In genomic region chr4:45498345-45498744, GRCm38 (mm10) we compare ENCODE assay signal across 21 mouse cellular contexts. TPM values are rescaled to one million over a fixed set of nuclear protein-coding genes. Genes with fewer than 3 reads are reported as not detected.
A peak's percentile ranks its signal among the peaks of the same experiment; 100 is the strongest.
DNase-seq lines count a peak whose midpoint lies in the region; ATAC-seq and TF ChIP-seq lines count a peak whose summit lies in the region.
"Had no signal": no experiment of that assay in that cellular context is flagged by ENCODE, and none has a peak within 500 bp of the region (broad histone marks: within the 10 kb centered on the region; RNA-seq: fewer than 3 reads in every experiment).

No protein-coding gene starts in this region.

- no peak for TF ChIP-seq POLR2A in olfactory bulb, adult 2 months (IDR thresholded peaks at IDR 0.05; ENCODE audit: insufficient read depth, low read depth, low read length)

- H3K4me2 ChIP-seq in forebrain, embryonic 12.5 days: no peak overlapping the region
- no peak overlapping the region for H3K4me2 ChIP-seq in forebrain, embryonic 14.5 days (ENCODE audit: low read length)
- H3K4me2 ChIP-seq in hindbrain, embryonic 12.5 days (replicated peaks): no peak overlapping the region
- H3K4me2 ChIP-seq in hindbrain, embryonic 13.5 days: no peak overlapping the region
- H3K4me2 ChIP-seq in neural tube, embryonic 12.5 days (replicated peaks): 0 out of 2 replicates have a peak overlapping the region, but pooled peaks have one; percentile 28
- no peak overlapping the region for H3K4me2 ChIP-seq in neural tube, embryonic 15.5 days
- H3K4me2 ChIP-seq: liver, embryonic 15.5 days had no signal

- H3K4me1 ChIP-seq in forebrain, embryonic 12.5 days: peaks cover 62% of the 10 kb centered on the region
- H3K4me1 ChIP-seq in forebrain, embryonic 14.5 days (ENCODE audit: control insufficient read depth, insufficient read depth, low read length): peaks cover 59% of the 10 kb centered on the region
- peaks cover 68% of the 10 kb centered on the region for H3K4me1 ChIP-seq in hindbrain, embryonic 12.5 days
- H3K4me1 ChIP-seq in hindbrain, embryonic 13.5 days (replicated peaks): peaks cover 69% of the 10 kb centered on the region
- peaks cover 60% of the 10 kb centered on the region for H3K4me1 ChIP-seq in neural tube, embryonic 12.5 days
- H3K4me1 ChIP-seq in neural tube, embryonic 15.5 days: peaks cover 61% of the 10 kb centered on the region
- peaks cover 78% of the 10 kb centered on the region for H3K4me1 ChIP-seq in olfactory bulb, adult 2 months (ENCODE audit: control insufficient read depth, insufficient read depth, low read length)

- no peak overlapping the region for H3K4me3 ChIP-seq in forebrain, embryonic 12.5 days (replicated peaks)
- H3K4me3 ChIP-seq in forebrain, embryonic 14.5 days (ENCODE audit: low read depth, low read length): no peak overlapping the region
- no peak overlapping the region for H3K4me3 ChIP-seq in hindbrain, embryonic 12.5 days
- no peak overlapping the region for H3K4me3 ChIP-seq in hindbrain, embryonic 13.5 days
- no peak overlapping the region for H3K4me3 ChIP-seq in neural tube, embryonic 12.5 days
- H3K4me3 ChIP-seq in neural tube, embryonic 15.5 days (replicated peaks): no peak overlapping the region
- H3K4me3 ChIP-seq in olfactory bulb, adult 2 months (ENCODE audit: insufficient read depth, low read depth, low read length): no peak overlapping the region
- H3K4me3 ChIP-seq: embryonic facial prominence, embryonic 10.5 days; heart, adult 2 months; liver, embryonic 15.5 days; megakaryocyte, embryonic 14.5 days had no signal

- H3K27me3 ChIP-seq in forebrain, embryonic 12.5 days: 0 out of 2 replicates have a peak, but pooled peaks cover 4% of the 10 kb centered on the region
- no peaks in the 10 kb centered on the region for H3K27me3 ChIP-seq in forebrain, embryonic 14.5 days (replicated peaks; ENCODE audit: control insufficient read depth, insufficient read depth, low read length)
- H3K27me3 ChIP-seq in hindbrain, embryonic 12.5 days: peaks cover 12% of the 10 kb centered on the region
- H3K27me3 ChIP-seq in hindbrain, embryonic 13.5 days: no peaks in the 10 kb centered on the region
- H3K27me3 ChIP-seq in neural tube, embryonic 12.5 days (replicated peaks): no peaks in the 10 kb centered on the region
- no peaks in the 10 kb centered on the region; the same call in 1 of the 2 replicates for H3K27me3 ChIP-seq in neural tube, embryonic 15.5 days (replicated peaks)
- H3K27me3 ChIP-seq: liver, embryonic 15.5 days; megakaryocyte, embryonic 14.5 days had no signal

- no peaks in the 10 kb centered on the region for H3K36me3 ChIP-seq in forebrain, embryonic 12.5 days (replicated peaks)
- H3K36me3 ChIP-seq in forebrain, embryonic 14.5 days (ENCODE audit: control insufficient read depth, insufficient read depth, low read length): no peaks in the 10 kb centered on the region
- H3K36me3 ChIP-seq in hindbrain, embryonic 12.5 days: no peaks in the 10 kb centered on the region
- no peaks in the 10 kb centered on the region for H3K36me3 ChIP-seq in hindbrain, embryonic 13.5 days
- no peaks in the 10 kb centered on the region for H3K36me3 ChIP-seq in neural tube, embryonic 12.5 days
- H3K36me3 ChIP-seq in neural tube, embryonic 15.5 days: no peaks in the 10 kb centered on the region
- H3K36me3 ChIP-seq: embryonic facial prominence, embryonic 10.5 days; liver, embryonic 15.5 days had no signal

- no peak overlapping the region for H3K9ac ChIP-seq in forebrain, embryonic 12.5 days
- H3K9ac ChIP-seq in forebrain, embryonic 14.5 days (ENCODE audit: low read length): no peak overlapping the region
- 0 out of 2 replicates have a peak overlapping the region, but pooled peaks have one; percentile 3 for H3K9ac ChIP-seq in hindbrain, embryonic 12.5 days
- no peak overlapping the region for H3K9ac ChIP-seq in hindbrain, embryonic 13.5 days
- no peak overlapping the region for H3K9ac ChIP-seq in neural tube, embryonic 12.5 days
- no peak overlapping the region for H3K9ac ChIP-seq in neural tube, embryonic 15.5 days (replicated peaks)
- H3K9ac ChIP-seq: liver, embryonic 15.5 days had no signal

- WGBS in forebrain, embryonic 12.5 days: 59% methylated on average over 5 of the region's 5 CpGs
- WGBS in forebrain, embryonic 14.5 days: 54% methylated on average over 5 of the region's 5 CpGs
- WGBS in hindbrain, embryonic 12.5 days: 55% methylated on average over 5 of the region's 5 CpGs
- WGBS in hindbrain, embryonic 13.5 days: 46% methylated on average over 5 of the region's 5 CpGs
- WGBS in neural tube, embryonic 12.5 days: 50% methylated on average over 5 of the region's 5 CpGs
- WGBS in neural tube, embryonic 15.5 days: 44% methylated on average over 5 of the region's 5 CpGs
- WGBS in olfactory bulb, adult 2 months: 66% methylated on average over 5 of the region's 5 CpGs

- TF ChIP-seq CTCF in olfactory bulb, adult 2 months (IDR thresholded peaks at IDR 0.05; ENCODE audit: insufficient read depth, low read depth, low read length): no peak

- ATAC-seq in forebrain, embryonic 12.5 days (ENCODE audit: low FRiP score): no peak
- ATAC-seq in forebrain, embryonic 14.5 days: no peak
- ATAC-seq in hindbrain, embryonic 12.5 days (ENCODE audit: low FRiP score): no peak
- no peak for ATAC-seq in hindbrain, embryonic 13.5 days (ENCODE audit: low FRiP score)
- no peak for ATAC-seq in neural tube, embryonic 12.5 days (ENCODE audit: low FRiP score, low read depth)
- no peak for ATAC-seq in neural tube, embryonic 15.5 days (ENCODE audit: low FRiP score)
- ATAC-seq: intestine, postnatal 0 days; midbrain, embryonic 16.5 days had no signal

- no peak for DNase-seq in forebrain, embryonic 14.5 days (ENCODE audit: low spot score)
- no peak for DNase-seq in right cerebral cortex, adult 2 months (ENCODE audit: low spot score in 2 of 2)
- DNase-seq: adrenal gland, adult 8-10 months; cerebellum, adult 9-10 months; gastrocnemius, postnatal 14 days; heart, adult 2 months; layer of hippocampus, postnatal 36 days; lung, postnatal 14 days; thymus, postnatal 25 days had no signal

- 0 out of 2 replicates have a peak overlapping the region, but pooled peaks have one; percentile 27 for H3K27ac ChIP-seq in forebrain, embryonic 12.5 days
- H3K27ac ChIP-seq in forebrain, embryonic 14.5 days (ENCODE audit: low read depth, low read length): no peak overlapping the region
- H3K27ac ChIP-seq in hindbrain, embryonic 12.5 days: no peak overlapping the region
- H3K27ac ChIP-seq in hindbrain, embryonic 13.5 days: no peak overlapping the region
- H3K27ac ChIP-seq in neural tube, embryonic 12.5 days: no peak overlapping the region
- no peak overlapping the region; the same call in 1 of the 2 replicates for H3K27ac ChIP-seq in neural tube, embryonic 15.5 days (replicated peaks)
- H3K27ac ChIP-seq in olfactory bulb, adult 2 months (ENCODE audit: insufficient read depth, low read depth, low read length): 0 out of 2 replicates have a peak overlapping the region, but pooled peaks have one; percentile 17
- H3K27ac ChIP-seq: heart, adult 2 months; kidney, postnatal 0 days; liver, embryonic 15.5 days had no signal

- H3K9me3 ChIP-seq in forebrain, embryonic 12.5 days: no peaks in the 10 kb centered on the region
- H3K9me3 ChIP-seq in forebrain, embryonic 14.5 days (replicated peaks; ENCODE audit: control insufficient read depth, low read length): no peaks in the 10 kb centered on the region
- H3K9me3 ChIP-seq in hindbrain, embryonic 12.5 days (replicated peaks): no peaks in the 10 kb centered on the region
- no peaks in the 10 kb centered on the region for H3K9me3 ChIP-seq in hindbrain, embryonic 13.5 days
- no peaks in the 10 kb centered on the region for H3K9me3 ChIP-seq in neural tube, embryonic 12.5 days
- H3K9me3 ChIP-seq in neural tube, embryonic 15.5 days (replicated peaks): no peaks in the 10 kb centered on the region
- H3K9me3 ChIP-seq: embryonic facial prominence, embryonic 10.5 days; liver, embryonic 15.5 days; megakaryocyte, embryonic 14.5 days had no signal

RNA-seq across cellular contexts. Expression of gene Shb, which starts 33.9 kb away (rescaled TPM):
- polyA plus RNA-seq in forebrain, embryonic 12.5 days (2016; fragmentation: Nextera tagmentation; extraction: Ambion mirVana): 10.4 and 13.6 TPM in 2 replicates
- 14.1 and 14.5 TPM in 2 replicates for polyA plus RNA-seq in forebrain, embryonic 14.5 days (2014; fragmentation: Nextera tagmentation; extraction: Ambion mirVana)
- polyA plus RNA-seq in hindbrain, embryonic 12.5 days (2016; fragmentation: Nextera tagmentation; extraction: Ambion mirVana): 10.0 and 10.1 TPM in 2 replicates
- polyA plus RNA-seq in hindbrain, embryonic 13.5 days (2015; fragmentation: Nextera tagmentation; extraction: Ambion mirVana): 3.8 and 5.7 TPM in 2 replicates
- polyA plus RNA-seq in neural tube, embryonic 12.5 days (2016; fragmentation: Nextera tagmentation; extraction: Ambion mirVana): 8.2 and 10.3 TPM in 2 replicates
- 3.9 and 4.7 TPM in 2 replicates for polyA plus RNA-seq in neural tube, embryonic 15.5 days (2015; fragmentation: Nextera tagmentation; extraction: Ambion mirVana)
- not detected in 2 replicates for polyA plus RNA-seq in olfactory bulb, adult 2 months (2012; ENCODE audit: insufficient read depth, insufficient read length, low replicate concordance, missing spikeins)

Comparison
In these comparisons a context has a peak if more than half of its experiments do, and no peak if none do; other contexts are left out.
1. H3K27ac ChIP-seq: peak in forebrain, embryonic 12.5 days (single experiment) and olfactory bulb, adult 2 months (single experiment); none in forebrain, embryonic 14.5 days (single experiment), hindbrain, embryonic 12.5 days (single experiment), hindbrain, embryonic 13.5 days (single experiment), neural tube, embryonic 12.5 days (single experiment) and neural tube, embryonic 15.5 days (single experiment).